Mouse (Mus musculus): ENCODE results near the gene Npas2. TPM values are rescaled to one million over a fixed set of nuclear protein-coding genes. Genes with fewer than 3 reads are reported as not detected.
A peak's percentile ranks its signal among the peaks of the same experiment; 100 is the strongest.

Gene Npas2
- total and polyA plus RNA-seq, 2 experiments from 2014 or later = 3.5 to 3.7 TPM

DNA sequence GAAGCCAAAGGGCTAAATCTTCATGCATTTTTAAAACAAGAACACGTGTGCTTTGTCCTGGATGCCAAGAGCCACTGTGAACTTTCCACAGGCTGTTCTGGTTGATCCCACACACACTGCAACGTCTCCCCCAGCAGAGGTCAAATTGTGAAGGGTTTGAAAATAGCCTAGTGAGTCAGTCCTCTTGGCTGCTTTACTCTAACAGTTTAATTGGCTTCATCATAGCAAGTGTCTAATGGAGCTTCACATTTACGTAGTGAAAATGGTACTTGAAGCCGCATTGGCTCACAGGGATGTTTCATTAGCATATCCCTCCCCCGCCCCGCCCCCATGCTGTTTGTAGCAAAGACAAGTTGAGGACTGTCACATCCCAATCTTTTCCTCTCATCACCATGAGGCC is 2.6 kb downstream of the Npas2 start:
- WGBS = 28% methylated on average over 6 of the region's 6 CpGs

DNA sequence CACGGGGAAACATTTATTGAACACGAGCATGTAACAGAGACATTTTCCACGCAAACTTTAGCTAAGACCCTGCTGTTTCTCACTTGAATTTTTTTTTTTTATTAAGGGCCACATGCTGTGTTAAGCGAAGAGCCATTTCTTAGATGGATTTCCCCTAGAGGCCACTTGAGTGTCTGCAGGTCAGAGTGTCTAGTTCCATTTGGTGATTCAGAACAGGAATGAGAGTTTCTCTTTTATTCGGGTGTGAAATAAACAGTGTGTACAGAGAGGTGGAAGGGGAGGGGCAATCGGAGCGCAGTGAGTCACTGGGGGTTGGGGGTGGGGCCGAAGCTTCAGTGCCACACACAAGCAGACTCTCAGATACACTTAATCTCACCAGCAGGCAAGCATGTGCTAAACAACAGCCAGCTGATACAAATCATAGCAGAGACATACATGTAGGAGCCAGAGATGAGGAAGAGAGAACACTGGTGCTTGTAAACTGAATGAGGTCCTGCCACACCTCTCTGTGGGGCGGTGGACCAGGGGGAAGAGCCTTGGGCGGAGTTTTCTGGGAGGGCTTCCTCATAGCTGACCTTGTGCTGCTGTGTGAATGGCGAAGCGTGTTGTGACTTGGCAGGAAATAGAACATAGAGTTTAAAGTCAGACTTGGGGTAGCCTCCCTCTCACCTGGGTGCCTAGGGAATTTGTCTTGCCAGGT is 3.3 kb downstream of the Npas2 start:
- H3K9ac ChIP-seq (replicated peaks; ENCODE audit: low read depth, low read length) = no peak overlapping the region
- H3K4me2 ChIP-seq (ENCODE audit: low read depth, low read length) = no peak overlapping the region
- 51% methylated on average over 12 of the region's 12 CpGs for WGBS
- TF ChIP-seq EP300 (IDR thresholded peaks at IDR 0.05; ENCODE audit: low read depth) = no peak
- TF ChIP-seq CTCF (IDR thresholded peaks at IDR 0.05; ENCODE audit: low read depth) = 0 out of 2 replicates have a peak, but pooled peaks have one; percentile 27
- peak overlapping the region; percentile 82 for H3K27ac ChIP-seq (ENCODE audit: low read depth)
- ATAC-seq (ENCODE audit: insufficient read depth, low read depth) = no peak
- H3K4me1 ChIP-seq (ENCODE audit: control insufficient read depth, insufficient read depth) = peaks cover 24% of the 10 kb centered on the region
- H3K9me3 ChIP-seq (replicated peaks; ENCODE audit: control insufficient read depth, low read length) = no peaks in the 10 kb centered on the region
- H3K36me3 ChIP-seq (replicated peaks; ENCODE audit: control insufficient read depth, insufficient read depth, low read length) = no peaks in the 10 kb centered on the region
- H3K4me3 ChIP-seq (ENCODE audit: low read depth, low read length) = no peak overlapping the region
- no peaks in the 10 kb centered on the region for H3K27me3 ChIP-seq (ENCODE audit: control insufficient read depth, insufficient read depth, low read length)
- DNase-seq (ENCODE audit: low spot score) = peak; percentile 34

More for the DNA sequence above, 2.6 kb downstream of the Npas2 start:
- H3K9ac ChIP-seq (replicated peaks; ENCODE audit: low read depth, low read length) = no peak overlapping the region
- peak overlapping the region; percentile 97; the same call in 1 of the 2 replicates for H3K4me2 ChIP-seq (ENCODE audit: low read depth, low read length)
- no peaks in the 10 kb centered on the region for H3K9me3 ChIP-seq (replicated peaks; ENCODE audit: control insufficient read depth, low read length)
- H3K27ac ChIP-seq (ENCODE audit: low read depth) = peak overlapping the region; percentile 82
- H3K4me3 ChIP-seq (ENCODE audit: low read depth, low read length) = no peak overlapping the region
- no peaks in the 10 kb centered on the region for H3K27me3 ChIP-seq (ENCODE audit: control insufficient read depth, insufficient read depth, low read length)
- DNase-seq (ENCODE audit: low spot score) (peak; percentile 85), ATAC-seq (ENCODE audit: insufficient read depth, low read depth) (peak; percentile 65)
- H3K36me3 ChIP-seq (replicated peaks; ENCODE audit: control insufficient read depth, insufficient read depth, low read length) = no peaks in the 10 kb centered on the region
- TF ChIP-seq EP300 (IDR thresholded peaks at IDR 0.05; ENCODE audit: low read depth) = no peak
- no peak for TF ChIP-seq CTCF (IDR thresholded peaks at IDR 0.05; ENCODE audit: low read depth)
- peaks cover 24% of the 10 kb centered on the region for H3K4me1 ChIP-seq (ENCODE audit: control insufficient read depth, insufficient read depth)

DNA sequence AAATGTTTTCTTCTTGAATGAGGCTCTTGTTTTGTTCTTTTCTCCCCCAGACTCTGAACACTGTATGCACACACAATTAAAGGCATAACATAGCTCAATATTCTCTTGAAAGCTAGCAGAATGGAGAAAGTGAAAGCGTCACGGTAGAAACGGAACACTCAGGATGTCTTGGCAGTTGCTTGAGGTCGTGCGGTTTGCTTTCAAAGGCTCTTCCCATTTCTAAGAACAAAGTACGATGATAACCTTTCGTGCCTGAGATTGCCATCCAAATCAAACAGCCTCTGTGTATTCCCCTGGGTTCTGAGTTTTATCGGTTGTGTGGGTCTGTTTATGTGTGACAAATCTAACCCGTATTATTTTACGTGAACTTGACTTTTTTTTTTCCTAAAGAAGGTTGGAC is 11.5 kb downstream of the Npas2 start:
- Histone ChIP-seq H3K9ac (replicated peaks; ENCODE audit: low read depth, low read length) (no peak overlapping the region), H3K27me3 (ENCODE audit: control insufficient read depth, insufficient read depth, low read length) (no peaks in the 10 kb centered on the region), H3K4me1 (ENCODE audit: control insufficient read depth, insufficient read depth) (peaks cover 11% of the 10 kb centered on the region), H3K9me3 (replicated peaks; ENCODE audit: control insufficient read depth, low read length) (no peaks in the 10 kb centered on the region), H3K4me2 (ENCODE audit: low read depth, low read length) (no peak overlapping the region), H3K4me3 (ENCODE audit: low read depth, low read length) (no peak overlapping the region), H3K36me3 (replicated peaks; ENCODE audit: control insufficient read depth, insufficient read depth, low read length) (no peaks in the 10 kb centered on the region), H3K27ac (ENCODE audit: low read depth) (no peak overlapping the region)
- TF ChIP-seq EP300 (IDR thresholded peaks at IDR 0.05; ENCODE audit: low read depth) = no peak
- no peak for TF ChIP-seq CTCF (IDR thresholded peaks at IDR 0.05; ENCODE audit: low read depth)
- ATAC-seq (ENCODE audit: insufficient read depth, low read depth) = no peak
- 74% methylated on average over 10 of the region's 10 CpGs for WGBS
- DNase-seq (ENCODE audit: low spot score) = no peak

DNA sequence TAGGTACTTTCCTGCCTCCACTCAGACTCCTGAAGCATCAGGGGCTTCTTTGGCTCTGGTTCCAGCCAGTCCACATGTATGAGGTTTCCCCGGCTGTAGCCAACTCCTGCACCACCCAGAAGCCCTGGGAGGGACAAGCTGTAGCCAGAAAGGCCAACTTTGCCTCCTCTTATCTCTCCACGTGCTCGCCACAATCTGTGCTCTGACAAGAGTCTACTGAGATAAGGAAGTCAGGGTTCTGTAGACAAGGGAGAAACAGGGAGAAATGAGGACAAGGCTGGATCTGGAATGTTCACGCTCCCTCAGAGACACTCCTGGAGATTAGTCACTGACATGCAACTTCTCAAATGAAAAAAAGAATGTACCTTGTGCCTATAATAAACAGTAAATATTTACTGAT is 12.2 kb downstream of the Npas2 start:
- H3K4me3 ChIP-seq (ENCODE audit: low read depth, low read length) = no peak overlapping the region
- no peaks in the 10 kb centered on the region for H3K9me3 ChIP-seq (replicated peaks; ENCODE audit: control insufficient read depth, low read length)
- 27% methylated on average over 4 of the region's 4 CpGs for WGBS
- DNase-seq (ENCODE audit: low spot score) (no peak), ATAC-seq (ENCODE audit: insufficient read depth, low read depth) (no peak)
- H3K4me2 ChIP-seq (ENCODE audit: low read depth, low read length) = no peak overlapping the region
- H3K27ac ChIP-seq (ENCODE audit: low read depth) = peak overlapping the region; percentile 19; the same call in 1 of the 2 replicates
- no peaks in the 10 kb centered on the region for H3K36me3 ChIP-seq (replicated peaks; ENCODE audit: control insufficient read depth, insufficient read depth, low read length)
- TF ChIP-seq CTCF (IDR thresholded peaks at IDR 0.05; ENCODE audit: low read depth) = no peak
- no peak for TF ChIP-seq EP300 (IDR thresholded peaks at IDR 0.05; ENCODE audit: low read depth)
- no peaks in the 10 kb centered on the region for H3K27me3 ChIP-seq (ENCODE audit: control insufficient read depth, insufficient read depth, low read length)
- no peak overlapping the region for H3K9ac ChIP-seq (replicated peaks; ENCODE audit: low read depth, low read length)
- H3K4me1 ChIP-seq (ENCODE audit: control insufficient read depth, insufficient read depth) = peaks cover 11% of the 10 kb centered on the region

DNA sequence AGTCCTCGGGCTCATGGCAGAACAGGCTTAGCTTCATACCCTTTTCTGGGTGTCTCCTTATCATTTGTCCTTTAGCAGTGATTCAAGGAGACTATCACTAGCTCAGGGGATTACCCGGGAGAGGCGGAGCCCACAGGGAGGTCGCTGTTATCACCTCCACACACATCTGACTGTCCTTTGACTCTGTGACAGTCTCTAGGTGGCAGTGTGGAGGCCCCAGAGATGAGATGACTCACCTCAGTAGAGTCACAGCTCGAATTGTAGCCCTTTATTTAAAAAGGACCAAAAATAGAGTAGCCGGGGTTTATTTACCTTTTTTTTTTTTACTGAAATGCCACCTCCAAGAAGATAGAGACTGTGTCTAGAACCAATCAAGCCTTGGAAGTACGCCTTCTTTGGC is 13.4 kb downstream of the Npas2 start:
- Histone ChIP-seq H3K9ac (replicated peaks; ENCODE audit: low read depth, low read length) (no peak overlapping the region), H3K4me1 (ENCODE audit: control insufficient read depth, insufficient read depth) (peaks cover 11% of the 10 kb centered on the region), H3K27ac (ENCODE audit: low read depth) (peak overlapping the region; percentile 57), H3K4me3 (ENCODE audit: low read depth, low read length) (no peak overlapping the region), H3K36me3 (replicated peaks; ENCODE audit: control insufficient read depth, insufficient read depth, low read length) (no peaks in the 10 kb centered on the region), H3K27me3 (ENCODE audit: control insufficient read depth, insufficient read depth, low read length) (no peaks in the 10 kb centered on the region), H3K9me3 (replicated peaks; ENCODE audit: control insufficient read depth, low read length) (no peaks in the 10 kb centered on the region), H3K4me2 (ENCODE audit: low read depth, low read length) (no peak overlapping the region)
- TF ChIP-seq CTCF (IDR thresholded peaks at IDR 0.05; ENCODE audit: low read depth) = peak; percentile 56
- TF ChIP-seq EP300 (IDR thresholded peaks at IDR 0.05; ENCODE audit: low read depth) = no peak
- 22% methylated on average over 7 of the region's 7 CpGs for WGBS
- ATAC-seq (ENCODE audit: insufficient read depth, low read depth) = peak; percentile 84
- DNase-seq (ENCODE audit: low spot score) = peak; percentile 75

DNA sequence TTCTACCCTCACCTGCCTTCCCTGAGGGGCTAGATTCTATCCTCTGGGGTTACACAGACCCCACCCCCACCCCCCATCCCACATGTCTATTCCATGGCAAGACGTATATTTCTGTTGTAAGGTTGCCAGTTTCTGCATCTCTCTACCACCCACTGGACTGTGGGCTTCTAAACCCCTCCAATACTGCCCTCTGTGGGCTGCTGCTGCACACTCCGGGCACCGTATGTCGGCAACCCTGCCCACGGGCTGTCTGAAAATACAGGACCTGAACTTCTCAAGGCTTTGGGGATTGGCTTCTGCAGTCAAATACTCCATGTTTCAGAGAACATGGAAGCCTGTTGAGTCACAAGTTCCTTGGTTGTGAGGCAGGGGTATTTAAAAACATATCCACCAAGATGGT is 17.4 kb downstream of the Npas2 start:
- no peak for ATAC-seq (ENCODE audit: insufficient read depth, low read depth)
- Histone ChIP-seq H3K36me3 (replicated peaks; ENCODE audit: control insufficient read depth, insufficient read depth, low read length) (no peaks in the 10 kb centered on the region), H3K4me3 (ENCODE audit: low read depth, low read length) (no peak overlapping the region), H3K27me3 (ENCODE audit: control insufficient read depth, insufficient read depth, low read length) (no peaks in the 10 kb centered on the region), H3K9me3 (replicated peaks; ENCODE audit: control insufficient read depth, low read length) (no peaks in the 10 kb centered on the region), H3K4me1 (ENCODE audit: control insufficient read depth, insufficient read depth) (peaks cover 10% of the 10 kb centered on the region; the same call in 1 of the 2 replicates), H3K27ac (ENCODE audit: low read depth) (no peak overlapping the region), H3K9ac (replicated peaks; ENCODE audit: low read depth, low read length) (no peak overlapping the region), H3K4me2 (ENCODE audit: low read depth, low read length) (no peak overlapping the region)
- 76% methylated on average over 5 of the region's 5 CpGs for WGBS
- DNase-seq (ENCODE audit: low spot score) = no peak
- no peak for TF ChIP-seq EP300 (IDR thresholded peaks at IDR 0.05; ENCODE audit: low read depth)
- no peak; the same call in 1 of the 2 replicates for TF ChIP-seq CTCF (IDR thresholded peaks at IDR 0.05; ENCODE audit: low read depth)

Data from heart, postnatal 0 days (tissue).